8 mouse cellular contexts compared by ENCODE assay signal in the genomic region with DNA sequence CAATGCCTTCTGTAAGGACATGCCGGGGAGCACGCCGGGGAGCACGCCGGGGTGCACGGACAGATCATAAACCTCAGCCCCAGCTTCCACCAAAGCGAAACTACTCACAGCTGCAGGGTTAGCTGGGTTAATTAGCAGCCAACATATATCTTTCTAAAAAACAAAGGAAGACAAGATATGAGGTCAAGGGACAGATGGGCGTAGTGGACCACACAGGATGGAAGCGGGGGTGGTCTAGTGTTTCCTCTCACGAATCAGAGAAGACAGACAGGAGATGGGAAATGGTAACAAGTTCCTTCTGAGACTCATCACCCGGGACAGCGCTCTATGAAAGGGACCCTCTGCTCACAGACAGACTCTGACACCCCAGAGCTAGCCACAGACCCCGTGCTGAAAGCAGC.
"Had no signal": no experiment of that assay in that cellular context is flagged by ENCODE, and none has a peak within 500 bp of the region (broad histone marks: within the 10 kb centered on the region; RNA-seq: fewer than 3 reads in every experiment).

No protein-coding gene starts in this region.

- ATAC-seq: intestine, embryonic 16.5 days had no signal

- H3K4me2 ChIP-seq: hindbrain, embryonic 15.5 days; limb, embryonic 12.5 days had no signal

- H3K9ac ChIP-seq: hindbrain, embryonic 15.5 days; limb, embryonic 12.5 days; liver, embryonic 14.5 days had no signal

- H3K36me3 ChIP-seq: hindbrain, embryonic 15.5 days; limb, embryonic 12.5 days had no signal

- H3K27me3 ChIP-seq: hindbrain, embryonic 15.5 days; limb, embryonic 12.5 days had no signal

- H3K9me3 ChIP-seq: hindbrain, embryonic 15.5 days; limb, embryonic 12.5 days had no signal

- H3K4me3 ChIP-seq: hindbrain, embryonic 15.5 days; limb, embryonic 12.5 days had no signal

- DNase-seq: layer of hippocampus, adult 9-11 months; lung, adult 18-20 months; right cerebral cortex, postnatal 25 days; thymus, postnatal 36 days had no signal

- H3K27ac ChIP-seq: hindbrain, embryonic 15.5 days; limb, embryonic 12.5 days; liver, embryonic 14.5 days had no signal
